Mouse (Mus musculus) adrenal gland (tissue): ENCODE measurements at regions not wholly inside any gene's neighbourhood (a gene's known extent, or its start where the extent isn't known, plus 50 kb on each side); places are given as distances from the start of the nearest gene placed in this dataset.
"Not testable (repeated sequence)": the region's sequence is repeated elsewhere in the genome, so short reads cannot be mapped to it uniquely, and the experiment has no call there.

ENCODE experiments used
- intact Hi-C: fragments of 180-260 bp; cut with DNase I; formaldehyde crosslinking; loops from one replicate; pipeline ENCODE4 v1.15.1; 2025

GRCm38 (mm10) chr5:148674281-148674680 lies 121.7 kb upstream of the Ubl3 start:
- intact Hi-C loops, result no loop called here

GRCm38 (mm10) chr5:148662281-148662741 lies 109.7 kb upstream of the Ubl3 start:
- intact Hi-C loops, result no loop called here

DNA sequence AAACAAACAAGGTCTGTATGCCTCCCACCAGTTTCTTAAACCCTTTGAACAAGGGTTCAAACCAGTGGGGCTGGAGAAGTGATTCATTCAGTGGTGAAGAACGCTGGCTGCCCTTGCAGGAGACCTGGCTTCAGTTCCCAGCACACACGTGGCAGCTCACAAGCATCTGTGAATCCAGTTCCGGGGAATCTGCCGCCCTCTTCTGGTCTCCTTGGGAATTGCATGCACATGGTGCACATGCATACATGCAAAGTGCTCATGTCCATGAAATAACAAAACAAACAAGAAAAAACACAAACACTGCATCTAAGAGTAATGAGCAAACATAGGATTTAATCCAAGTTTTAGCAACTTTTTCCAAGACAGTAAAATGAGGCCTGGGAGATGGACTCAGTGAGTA lies 108.5 kb upstream of the Ubl3 start:
- intact Hi-C loops, result no loop called here

GRCm38 (mm10) chr5:148657936-148658640 lies 105.5 kb upstream of the Ubl3 start:
- intact Hi-C loops, result no loop called here

GRCm38 (mm10) chr5:148652525-148653243 lies 100.1 kb upstream of the Ubl3 start:
- intact Hi-C loops, result no loop called here

DNA sequence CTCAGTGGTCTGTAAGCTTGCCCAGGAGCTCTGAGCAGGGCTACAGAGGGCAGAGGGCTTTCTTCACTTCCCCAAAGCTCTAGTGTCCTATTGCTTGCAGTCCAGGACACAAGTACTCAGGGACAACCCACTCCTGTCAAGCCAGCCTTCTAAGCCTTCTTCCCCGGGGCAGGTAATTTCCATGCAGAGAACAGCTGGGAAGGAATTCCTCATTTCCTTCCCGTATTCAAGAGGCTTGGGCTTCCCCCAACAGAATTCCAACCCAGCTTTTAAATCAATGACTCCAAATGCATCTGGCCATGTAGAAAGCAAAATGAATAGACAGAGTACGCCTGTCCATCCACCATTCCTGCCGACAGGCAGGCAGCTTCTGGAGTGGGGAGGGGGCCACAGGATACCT lies 99.1 kb upstream of the Ubl3 start:
- intact Hi-C loops, result no loop called here

DNA sequence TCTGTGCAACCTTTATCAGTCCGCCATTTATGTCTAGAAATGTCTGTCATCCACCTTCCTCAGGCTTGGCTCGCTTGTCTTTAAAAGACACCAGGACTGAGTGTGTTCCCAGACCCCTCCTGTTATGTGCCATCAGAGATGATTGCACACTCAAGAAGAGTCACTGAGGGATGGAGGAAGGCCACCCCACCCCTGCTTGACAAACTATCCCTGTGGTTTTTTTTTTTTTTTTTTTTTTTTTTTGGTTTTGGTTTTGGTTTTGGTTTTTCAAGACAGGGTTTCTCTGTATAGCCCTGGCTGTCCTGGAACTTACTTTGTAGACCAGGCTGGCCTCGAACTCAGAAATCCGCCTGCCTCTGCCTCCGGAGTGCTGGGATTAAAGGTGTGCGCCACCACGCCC lies 97.0 kb upstream of the Ubl3 start:
- intact Hi-C loops, result not testable (repeated sequence)

DNA sequence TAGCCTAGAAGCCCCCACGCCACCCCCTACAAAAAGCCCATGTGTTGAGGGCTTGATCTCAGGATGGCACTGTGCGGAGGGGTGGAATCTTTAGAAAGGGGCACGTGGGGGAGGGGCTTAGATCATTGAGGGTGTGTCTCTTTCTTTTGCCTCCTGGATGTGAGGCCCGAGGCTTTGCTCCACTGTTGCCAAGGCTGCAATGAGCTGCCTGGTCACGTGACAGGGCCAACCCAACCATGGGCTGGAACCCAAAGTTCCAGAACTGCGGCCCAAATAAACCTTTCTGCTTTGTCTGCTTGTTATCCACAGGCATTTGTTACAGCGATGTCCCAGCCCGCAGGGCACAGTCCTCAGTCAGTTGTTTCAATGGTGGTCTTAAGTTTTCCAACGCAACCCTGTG lies 96.5 kb upstream of the Ubl3 start:
- intact Hi-C loops, result no loop called here

DNA sequence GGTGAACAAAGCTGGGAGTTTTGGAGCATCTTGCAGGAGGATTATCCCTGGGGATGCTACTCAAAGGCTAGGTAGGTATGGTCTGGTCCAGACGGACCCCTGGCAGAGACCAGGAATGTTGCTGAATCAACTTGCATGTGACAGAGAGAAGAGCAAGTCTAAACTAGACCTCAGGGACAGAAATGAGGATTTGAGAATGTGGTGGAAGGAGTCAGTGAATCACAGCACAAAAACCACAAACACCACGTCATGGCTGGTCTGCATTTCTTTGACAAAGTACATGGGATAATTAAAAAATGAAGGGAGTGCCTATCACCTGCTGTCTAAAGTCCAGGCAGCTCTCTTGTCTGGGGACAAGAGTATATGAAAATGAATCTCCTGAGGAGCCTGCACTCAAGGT lies 95.1 kb upstream of the Ubl3 start:
- intact Hi-C loops, result no loop called here

DNA sequence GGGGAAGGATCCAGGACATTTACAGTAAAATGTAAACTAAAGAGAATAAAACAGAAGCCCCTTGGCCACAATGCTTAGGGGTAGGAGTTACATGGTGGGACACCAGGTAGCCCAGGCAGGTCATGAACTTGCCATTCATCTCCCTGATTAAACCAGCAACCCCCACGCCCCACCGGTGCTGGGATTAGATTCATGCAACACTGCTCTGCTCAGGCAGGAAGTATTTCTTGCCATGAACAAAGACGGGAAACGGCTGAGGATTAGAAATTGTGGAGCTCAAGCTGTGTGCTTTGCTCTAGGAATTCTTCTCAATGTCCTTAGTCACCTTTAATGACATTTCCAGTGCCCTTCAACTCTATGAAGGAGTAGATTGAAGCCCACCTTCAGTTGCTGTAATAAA lies 93.2 kb upstream of the Ubl3 start:
- intact Hi-C loops, result no loop called here

GRCm38 (mm10) chr5:148645191-148645681 lies 92.6 kb upstream of the Ubl3 start:
- intact Hi-C loops, result no loop called here

GRCm38 (mm10) chr5:148644345-148644744 lies 91.8 kb upstream of the Ubl3 start:
- intact Hi-C loops, result no loop called here

DNA sequence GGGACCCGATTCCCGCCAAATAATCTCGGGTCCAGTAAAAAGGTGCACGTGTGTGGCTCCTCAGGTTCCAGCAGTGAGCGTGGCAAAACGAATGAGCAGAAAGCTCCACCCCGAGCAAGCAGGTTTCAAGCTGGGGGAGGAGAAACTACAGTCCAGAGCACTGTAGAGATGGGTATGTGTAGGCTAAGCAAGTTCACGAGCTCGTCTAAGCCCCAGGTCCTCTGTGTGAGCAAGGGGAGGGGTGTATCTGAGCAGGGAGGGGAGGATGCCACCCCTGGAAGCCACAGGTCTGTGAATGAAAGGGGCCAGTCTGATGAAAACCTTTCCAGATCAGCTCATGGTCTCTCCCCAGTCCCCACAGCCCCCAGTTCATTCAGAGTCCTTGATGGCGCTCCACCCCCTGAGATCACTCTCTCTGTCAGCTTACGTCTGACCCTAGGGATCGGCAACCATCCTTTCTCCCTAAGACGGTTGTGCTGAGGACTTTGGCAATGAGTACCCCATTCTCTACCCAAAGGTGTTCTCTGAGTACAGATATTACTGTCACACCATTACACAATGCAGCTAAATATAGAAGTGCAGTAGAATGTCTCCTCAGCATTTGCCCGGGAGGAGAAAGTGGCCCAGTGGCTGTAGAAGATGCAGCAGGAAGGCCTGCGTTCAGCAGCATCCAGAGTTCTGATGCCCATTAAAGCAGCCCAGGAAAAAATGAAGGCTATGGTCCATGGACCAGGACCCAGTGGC lies 89.2 kb upstream of the Ubl3 start:
- intact Hi-C loops, result no loop called here

DNA sequence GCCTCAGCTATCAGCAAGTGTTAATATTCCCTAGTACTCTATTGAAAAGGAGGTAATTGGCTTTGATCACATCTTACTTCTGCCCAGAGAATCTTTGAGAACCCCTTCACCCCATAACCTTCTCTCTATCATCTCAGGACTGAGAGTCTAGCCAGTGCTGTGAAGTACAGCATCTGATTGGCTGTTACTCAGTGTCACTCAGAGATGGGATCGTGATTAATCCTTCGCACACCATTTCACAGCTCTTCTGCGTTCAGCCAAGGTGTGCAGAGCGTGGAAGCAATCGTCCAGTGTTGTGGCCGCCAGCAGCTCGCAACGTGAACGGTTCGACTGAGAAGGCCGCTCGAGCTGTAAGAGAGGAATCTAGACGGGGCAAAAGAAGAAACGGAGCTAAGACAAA lies 87.9 kb upstream of the Ubl3 start:
- intact Hi-C loops, result no loop called here

DNA sequence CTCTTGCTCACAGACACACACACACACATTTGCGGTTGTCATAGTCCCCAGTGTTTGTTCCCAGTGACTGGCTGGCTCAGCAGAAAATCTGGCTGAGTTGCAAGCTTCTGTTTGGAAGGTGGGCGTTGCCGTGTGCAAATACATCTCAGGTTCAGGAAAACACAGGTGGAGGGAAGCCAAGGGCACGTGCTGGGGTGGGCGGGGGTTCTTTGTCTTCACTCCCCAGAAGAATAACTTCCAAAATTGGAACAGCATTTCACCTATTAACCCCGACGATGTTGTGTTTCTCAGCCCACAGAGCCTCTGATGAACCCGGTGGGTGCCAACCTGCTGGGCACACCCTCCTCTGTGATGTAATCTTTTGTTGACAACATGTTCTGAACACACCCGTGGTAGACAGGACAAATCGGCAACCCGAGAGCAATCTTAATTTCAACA lies 82.3 kb upstream of the Ubl3 start:
- intact Hi-C loops, result no loop called here

DNA sequence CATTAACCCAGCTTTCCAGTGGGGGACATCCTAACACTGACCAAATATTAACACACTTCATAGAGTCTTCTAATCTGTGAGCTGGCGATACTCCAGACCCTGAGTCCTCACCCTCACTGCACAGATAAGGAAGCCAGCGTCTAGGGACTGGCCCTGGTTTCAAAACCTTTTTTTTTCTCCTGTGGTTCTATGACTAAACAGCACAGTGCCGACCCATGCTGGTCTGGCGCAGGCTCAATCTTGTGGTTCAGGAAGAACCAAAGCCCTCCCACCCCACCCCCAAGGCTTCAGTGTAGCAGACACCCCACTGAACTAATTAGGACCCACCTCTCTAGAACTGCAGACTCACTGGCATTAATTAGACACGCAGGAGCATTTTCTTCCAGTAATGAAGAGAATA lies 81.4 kb upstream of the Ubl3 start:
- intact Hi-C loops, result no loop called here

GRCm38 (mm10) chr5:148633331-148633730 lies 80.7 kb upstream of the Ubl3 start:
- intact Hi-C loops, result no loop called here

DNA sequence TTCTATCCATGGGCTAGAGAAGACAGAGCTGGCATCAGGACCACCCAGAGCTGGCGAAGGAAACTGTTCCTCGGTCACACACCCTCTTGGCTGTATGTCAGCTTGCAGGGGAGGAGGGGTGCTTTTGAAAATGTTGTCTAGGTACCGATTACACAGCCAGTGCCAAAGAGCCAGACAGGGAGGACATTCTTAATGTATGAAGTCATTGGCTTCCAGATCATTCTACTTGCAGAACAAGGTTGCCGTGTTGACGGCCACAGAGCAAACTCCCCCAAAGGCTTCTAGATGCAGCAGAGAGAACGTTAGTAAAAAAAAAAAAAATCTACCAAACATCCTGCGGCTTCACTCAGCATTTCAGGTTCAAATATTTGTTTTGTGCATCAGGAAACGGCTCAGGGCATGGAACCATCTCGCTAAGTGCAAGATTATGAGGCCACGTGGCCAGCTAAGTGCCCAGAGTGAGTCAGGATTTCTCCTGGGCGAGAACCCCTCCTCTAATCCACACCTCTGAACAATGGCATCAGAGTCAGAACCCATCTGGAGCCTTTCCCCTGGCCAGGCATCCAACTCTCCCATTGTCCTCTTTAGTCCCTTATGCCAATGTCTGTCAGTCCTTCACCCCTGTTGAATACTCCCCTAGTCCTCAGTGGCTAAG lies 80.1 kb upstream of the Ubl3 start:
- intact Hi-C loops, result no loop called here

DNA sequence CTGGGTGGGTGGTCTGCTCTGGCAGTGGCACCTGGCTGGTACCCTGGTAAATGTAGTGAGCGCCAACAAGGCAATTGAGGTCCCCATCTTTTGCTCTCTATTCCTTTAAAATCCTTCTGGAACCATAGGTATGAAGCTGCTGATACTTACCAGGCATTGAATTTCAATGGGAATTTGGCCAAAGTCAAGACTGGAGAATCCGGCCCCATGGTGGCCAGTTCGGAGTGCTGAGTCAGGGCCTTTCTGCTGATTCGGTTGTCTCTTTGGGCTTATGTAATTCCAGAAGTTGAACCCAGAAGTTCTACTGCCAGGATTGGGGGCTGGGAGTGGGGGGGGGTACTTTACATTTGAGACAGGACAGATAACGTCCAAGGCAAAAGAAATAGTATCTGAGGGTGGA lies 79.0 kb upstream of the Ubl3 start:
- intact Hi-C loops, result no loop called here

DNA sequence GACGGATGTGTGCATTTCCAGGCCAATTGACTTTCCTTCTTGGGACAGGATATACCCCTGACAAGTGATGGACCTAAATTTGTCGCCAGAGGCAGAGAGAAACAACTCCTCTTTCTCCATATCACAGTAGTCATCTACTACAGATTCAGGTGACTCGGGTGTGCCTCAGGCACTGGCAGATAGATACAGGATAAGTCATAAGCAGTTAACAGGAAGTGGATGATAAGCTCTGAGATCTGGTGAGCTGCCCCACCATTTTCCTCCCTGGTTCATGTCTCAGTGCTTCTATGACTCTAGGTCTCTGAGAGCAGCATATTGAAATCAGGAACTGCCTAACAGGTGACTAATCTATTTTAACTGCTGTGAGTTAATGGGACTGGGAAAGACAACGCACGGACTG lies 73.4 kb upstream of the Ubl3 start:
- intact Hi-C loops, result no loop called here

DNA sequence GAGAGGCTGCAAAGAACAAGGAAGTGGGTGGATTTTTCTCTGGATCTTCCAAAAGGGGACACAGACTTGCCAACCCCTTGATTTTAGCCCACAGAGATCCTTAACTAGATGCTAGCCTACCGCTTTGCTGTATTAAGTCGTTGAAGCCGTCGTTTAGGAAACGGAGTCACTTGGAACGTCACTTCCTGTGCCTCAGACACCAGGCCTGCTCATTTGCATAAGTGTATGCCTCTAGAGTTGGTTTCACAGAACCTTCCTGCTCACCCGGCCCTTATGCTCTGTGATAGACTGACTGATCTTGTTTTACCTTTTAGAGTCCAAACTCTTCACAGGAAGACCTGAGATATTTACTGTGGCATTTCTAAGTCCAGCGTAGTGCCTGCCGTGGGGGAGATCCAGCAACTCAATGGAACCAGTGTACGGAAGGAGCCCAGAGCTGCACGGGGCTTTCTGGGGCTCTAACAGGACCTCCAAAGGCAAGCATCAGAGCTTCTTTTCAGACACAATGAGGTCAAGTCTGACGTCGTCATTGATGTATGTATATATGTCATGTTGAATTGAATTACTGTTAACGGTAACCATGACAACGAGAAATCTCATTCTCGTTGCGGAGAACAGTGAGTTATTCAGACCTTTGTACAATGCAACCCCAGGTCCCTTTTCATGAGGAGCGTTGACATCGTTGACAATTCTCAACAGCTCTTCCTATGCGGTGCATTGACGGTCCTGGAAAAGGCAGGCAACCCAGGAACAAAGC lies 72.2 kb upstream of the Ubl3 start:
- intact Hi-C loops, result no loop called here
